8 mouse cellular contexts compared by ENCODE assay signal in genomic region chr7:64048452-64049182, GRCm38 (mm10).
DNase-seq lines count a peak whose midpoint lies in the region; ATAC-seq and TF ChIP-seq lines count a peak whose summit lies in the region.

No protein-coding gene starts in this region.

- WGBS in hindbrain, embryonic 15.5 days: 7% methylated on average over 21 of the region's 21 CpGs
- 3% methylated on average over 21 of the region's 21 CpGs for WGBS in midbrain, postnatal 0 days

- peaks cover 24% of the 10 kb centered on the region for H3K4me1 ChIP-seq in hindbrain, embryonic 15.5 days (replicated peaks)
- peaks cover 8% of the 10 kb centered on the region; the same call in 1 of the 2 replicates for H3K4me1 ChIP-seq in midbrain, postnatal 0 days (ENCODE audit: insufficient read depth, low read length)

- no peaks in the 10 kb centered on the region for H3K9me3 ChIP-seq in hindbrain, embryonic 15.5 days
- H3K9me3 ChIP-seq in midbrain, postnatal 0 days (ENCODE audit: low read length): no peaks in the 10 kb centered on the region

- peak overlapping the region; percentile 53 for H3K9ac ChIP-seq in hindbrain, embryonic 15.5 days
- H3K9ac ChIP-seq in midbrain, postnatal 0 days (replicated peaks; ENCODE audit: low read length, poor library complexity, severe bottlenecking): peak overlapping the region; percentile 73

- peak overlapping the region; percentile 44 for H3K4me3 ChIP-seq in hindbrain, embryonic 15.5 days
- peak overlapping the region; percentile 39 for H3K4me3 ChIP-seq in midbrain, postnatal 0 days (ENCODE audit: low read depth, low read length)

- H3K27me3 ChIP-seq in hindbrain, embryonic 15.5 days: no peaks in the 10 kb centered on the region
- H3K27me3 ChIP-seq in midbrain, postnatal 0 days (ENCODE audit: insufficient read depth, low read length): no peaks in the 10 kb centered on the region

- peak; percentile 46 for TF ChIP-seq CTCF in midbrain, postnatal 0 days (IDR thresholded peaks at IDR 0.05)

- H3K4me2 ChIP-seq in hindbrain, embryonic 15.5 days: peak overlapping the region; percentile 70
- H3K4me2 ChIP-seq in midbrain, postnatal 0 days (ENCODE audit: low read depth, low read length, poor library complexity, severe bottlenecking): peak overlapping the region; percentile 54

- H3K36me3 ChIP-seq in hindbrain, embryonic 15.5 days: no peaks in the 10 kb centered on the region
- H3K36me3 ChIP-seq in midbrain, postnatal 0 days (ENCODE audit: insufficient read depth, low read length): no peaks in the 10 kb centered on the region

- ATAC-seq in hindbrain, embryonic 15.5 days (ENCODE audit: low FRiP score, low read depth): peak; percentile 91
- ATAC-seq in midbrain, postnatal 0 days (ENCODE audit: low FRiP score): peak; percentile 92

- H3K27ac ChIP-seq in hindbrain, embryonic 15.5 days (replicated peaks): peak overlapping the region; percentile 61
- 0 out of 2 replicates have a peak overlapping the region, but pooled peaks have one; percentile 27 for H3K27ac ChIP-seq in midbrain, postnatal 0 days (ENCODE audit: low read depth, low read length)

- DNase-seq in kidney, adult 18-20 months: peak; percentile 26
- no peak for DNase-seq in kidney, adult 8-10 months
- DNase-seq in cerebellum, postnatal 10 days: peak; percentile 73 to 77
- DNase-seq in gastrocnemius, adult 18-20 months (ENCODE audit: low spot score): peak; percentile 57
- peak; percentile 93 for DNase-seq in liver
- peak; percentile 80 for DNase-seq in midbrain, postnatal 0 days (ENCODE audit: low spot score)
- peak; percentile 82 to 88 for DNase-seq in spleen, postnatal 10 days (ENCODE audit: low spot score in 2 of 2)

Comparison
In these comparisons a context has a peak if more than half of its experiments do, and no peak if none do; other contexts are left out.
1. DNase-seq: peak in kidney, adult 18-20 months (single experiment), cerebellum, postnatal 10 days (2 of 2), gastrocnemius, adult 18-20 months (single experiment), liver (single experiment), midbrain, postnatal 0 days (single experiment) and spleen, postnatal 10 days (2 of 2); none in kidney, adult 8-10 months (0 of 2).